Mouse (Mus musculus) thymus, postnatal 10 days (tissue): Measurements from ENCODE around the gene Mob3a.
"Not testable (repeated sequence)": the region's sequence is repeated elsewhere in the genome, so short reads cannot be mapped to it uniquely, and the experiment has no call there.

Experiments used
- DNase-seq, 2 experiments: peaks; one replicate each; pipeline ENCODE4 v3.0.0; 2021; ENCODE audit warnings: low spot score in 2 of 2

Gene Mob3a

DNA sequence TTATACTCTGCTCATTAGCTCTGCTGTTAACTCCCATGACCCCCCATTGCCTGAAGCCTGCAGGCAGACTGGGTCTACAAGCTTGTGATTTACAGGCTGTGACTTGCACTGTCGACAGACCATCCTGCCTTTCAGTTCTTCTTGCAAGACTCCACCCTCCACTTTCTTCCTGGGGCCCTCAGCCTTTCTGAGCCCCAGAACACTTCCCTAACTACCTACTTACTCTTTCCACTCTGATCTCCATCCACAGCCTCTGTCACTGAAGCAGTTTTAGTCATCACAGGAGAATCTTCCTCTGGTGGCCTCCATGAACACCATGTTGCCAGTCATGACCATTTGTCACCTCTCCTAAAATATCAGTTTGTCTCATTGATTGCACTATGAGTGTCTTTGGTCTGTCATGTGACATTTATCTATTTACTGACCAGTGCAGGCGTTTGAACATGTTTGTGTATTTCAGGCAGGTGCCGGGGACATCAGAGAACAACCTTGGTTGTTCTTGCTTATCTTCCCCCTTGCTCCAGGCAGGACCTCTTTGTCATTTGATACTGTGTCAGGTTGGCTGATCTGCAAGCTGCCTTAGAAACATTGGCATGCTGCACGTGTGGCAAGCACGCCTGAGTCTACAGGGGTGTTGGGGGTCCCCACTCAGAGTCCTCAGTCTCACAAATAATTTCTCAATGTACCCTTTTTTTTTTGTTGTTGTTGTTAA lies 38.1 kb downstream of the Mob3a start:
- DNase-seq = no peak

DNA sequence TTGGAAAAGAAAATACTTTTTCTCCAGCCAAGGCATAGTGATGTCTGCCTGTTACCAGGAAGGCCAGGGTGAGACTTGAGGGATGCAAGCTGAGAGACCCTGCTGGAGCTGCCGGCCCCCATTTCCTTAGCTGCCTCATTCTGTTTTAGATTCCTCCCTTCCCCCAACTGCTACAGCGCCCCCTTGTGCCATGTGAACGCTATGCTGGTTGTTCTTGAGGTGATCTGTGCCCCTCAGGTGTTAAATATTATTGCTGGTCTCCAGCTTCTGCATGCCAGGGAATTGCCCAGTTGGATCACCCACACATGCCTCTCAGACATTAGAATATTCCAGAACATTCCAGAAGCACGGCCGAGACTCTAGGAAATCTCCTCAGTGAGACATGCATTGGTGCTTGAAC lies 40.6 kb downstream of the Mob3a start:
- peak; percentile 71 to 89 for DNase-seq

DNA sequence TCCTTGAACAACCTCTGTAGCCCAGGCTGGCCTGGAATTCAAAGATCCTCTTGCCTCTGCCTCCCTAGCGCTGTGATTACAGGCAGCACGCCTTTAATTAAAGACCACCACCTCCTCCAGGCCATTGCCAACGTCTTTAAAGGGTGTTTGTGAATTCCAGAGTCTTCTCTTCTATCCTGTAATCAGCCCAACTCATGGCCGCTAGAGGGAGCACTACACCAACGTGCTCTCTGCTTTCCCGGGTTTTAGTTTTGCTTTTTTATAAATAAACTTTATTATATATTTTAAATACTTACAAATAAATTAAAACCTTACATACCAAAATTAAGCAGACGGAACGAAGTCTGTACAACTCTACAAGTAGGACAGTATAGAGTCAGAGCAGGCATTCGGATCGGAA lies 42.6 kb downstream of the Mob3a start:
- peak; percentile 64 to 86 for DNase-seq

DNA sequence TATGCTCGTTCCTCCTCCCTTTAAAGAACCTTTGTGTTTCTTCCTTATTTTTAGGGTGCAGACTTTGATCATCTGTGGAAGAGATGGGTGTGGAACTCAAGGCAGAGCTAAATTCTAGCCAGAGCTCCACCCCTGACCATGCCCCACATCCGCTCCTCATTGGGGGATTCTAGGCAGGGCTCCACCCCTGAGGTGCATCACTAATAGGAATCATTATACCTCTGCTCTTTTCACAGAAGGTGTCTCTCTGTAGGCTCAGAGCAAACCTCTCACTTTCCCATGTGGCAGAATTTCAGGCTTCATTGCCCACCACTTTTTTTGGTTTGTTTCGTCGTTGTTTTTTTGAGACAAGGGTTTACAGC lies 43.0 kb downstream of the Mob3a start:
- DNase-seq = peak in 1 of 2 experiments; percentile 41

DNA sequence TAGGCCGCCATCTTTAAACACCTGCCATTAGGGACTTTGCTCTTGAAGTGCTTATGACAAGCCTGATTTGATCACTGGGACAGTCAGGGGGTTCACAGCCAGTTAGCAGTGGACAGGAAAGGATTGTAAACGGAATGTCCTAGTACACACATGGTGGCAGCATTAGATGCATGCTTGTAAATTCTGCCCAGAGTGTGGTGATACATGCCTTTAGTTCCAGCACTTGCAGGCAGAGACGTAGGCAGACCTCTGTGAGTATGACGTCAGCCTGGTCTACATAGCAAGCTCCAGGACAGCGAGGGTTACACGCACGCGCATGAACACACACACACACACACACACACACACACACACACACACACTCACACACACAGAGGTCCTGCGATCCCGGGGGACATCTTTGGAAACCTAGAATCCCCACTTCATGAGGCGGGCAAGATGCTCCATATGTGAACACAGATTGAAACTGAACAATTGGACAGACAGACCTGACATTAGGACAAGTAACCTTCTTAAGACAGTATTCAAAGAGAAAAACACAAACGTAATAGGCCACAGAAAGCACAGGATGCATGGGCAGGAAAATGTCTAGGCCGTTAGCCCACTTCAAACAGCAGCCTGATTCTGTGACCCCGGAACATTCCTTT lies 43.5 kb downstream of the Mob3a start:
- no peak for DNase-seq

DNA sequence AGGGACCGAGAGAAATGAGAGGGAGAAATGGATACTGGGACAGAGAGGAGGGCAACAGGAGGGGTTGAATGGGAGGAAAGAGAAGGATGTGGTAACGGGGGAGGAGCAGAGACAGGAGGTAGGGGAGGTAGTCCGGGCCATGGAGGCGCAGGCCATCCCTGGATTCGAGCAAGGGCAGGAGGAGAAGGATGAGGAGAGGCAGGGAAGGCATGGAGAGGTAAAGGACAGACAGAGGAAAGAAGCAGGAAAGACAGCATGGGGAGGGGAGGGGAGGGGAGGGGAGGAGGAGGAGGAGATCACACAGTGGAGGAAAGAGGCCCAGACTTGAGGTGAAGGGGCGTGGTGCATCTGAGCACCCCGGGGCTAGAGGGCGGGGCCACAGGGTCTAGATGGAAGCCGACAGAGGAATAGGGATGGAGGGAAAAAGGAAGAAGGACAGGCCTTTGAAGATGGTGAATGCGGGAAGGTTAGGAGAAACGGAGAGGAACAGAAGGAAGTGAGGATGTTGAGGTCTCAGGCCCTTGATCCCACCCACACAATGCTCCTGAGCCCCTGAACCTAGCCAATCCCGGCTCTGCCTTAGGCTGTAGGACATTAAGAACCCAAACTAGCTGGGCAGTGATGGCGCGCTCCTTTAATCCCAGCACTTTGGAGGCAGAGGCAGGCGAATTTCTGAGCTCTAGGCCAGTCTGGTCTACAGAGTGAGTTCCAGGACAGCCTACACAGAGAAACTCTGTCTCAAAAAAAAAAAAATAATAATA lies 44.7 kb downstream of the Mob3a start, which contains the start of gene Btbd2:
Gene Btbd2 (minus strand): TSS at position 209 of the 761 bp plus-strand sequence.
- no peak for DNase-seq

DNA sequence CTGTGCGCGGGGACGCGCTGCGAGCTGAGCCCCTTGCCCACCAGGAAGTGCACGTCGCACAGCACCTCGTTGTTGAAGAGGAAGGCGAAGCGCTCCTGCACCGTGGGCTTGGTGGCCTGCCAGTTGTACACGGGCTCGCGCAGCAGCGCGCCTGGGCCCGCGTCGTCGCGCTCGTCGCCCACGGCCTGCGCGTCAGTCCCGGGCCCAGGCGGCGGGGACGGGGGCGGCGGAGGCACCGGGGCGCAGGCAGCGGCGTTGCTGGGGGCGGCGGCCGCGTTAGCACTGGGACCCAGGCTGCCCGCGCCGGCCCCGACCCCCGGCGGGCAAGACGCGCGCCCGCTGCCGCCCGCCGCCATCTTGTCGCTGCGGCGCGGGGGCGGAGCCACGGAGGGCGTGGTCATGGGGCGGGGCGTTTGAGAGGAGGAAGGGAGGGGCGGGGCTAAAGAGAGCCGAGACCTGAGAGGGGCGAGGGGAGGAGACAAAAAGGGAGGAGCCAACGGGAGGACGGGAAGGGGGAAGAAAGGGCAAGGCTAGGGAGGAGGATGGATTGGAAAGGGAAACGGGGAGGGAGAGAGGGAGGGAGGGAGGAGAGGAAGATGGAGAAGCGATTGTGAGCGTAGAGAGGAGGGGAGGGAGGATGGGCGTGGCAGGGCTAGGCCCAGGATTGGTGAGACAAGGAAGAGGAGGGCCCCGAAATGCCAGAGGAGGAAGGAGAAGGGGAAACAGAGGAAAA lies 45.5 kb downstream of the Mob3a start:
- peak; percentile 91 to 99 for DNase-seq

DNA sequence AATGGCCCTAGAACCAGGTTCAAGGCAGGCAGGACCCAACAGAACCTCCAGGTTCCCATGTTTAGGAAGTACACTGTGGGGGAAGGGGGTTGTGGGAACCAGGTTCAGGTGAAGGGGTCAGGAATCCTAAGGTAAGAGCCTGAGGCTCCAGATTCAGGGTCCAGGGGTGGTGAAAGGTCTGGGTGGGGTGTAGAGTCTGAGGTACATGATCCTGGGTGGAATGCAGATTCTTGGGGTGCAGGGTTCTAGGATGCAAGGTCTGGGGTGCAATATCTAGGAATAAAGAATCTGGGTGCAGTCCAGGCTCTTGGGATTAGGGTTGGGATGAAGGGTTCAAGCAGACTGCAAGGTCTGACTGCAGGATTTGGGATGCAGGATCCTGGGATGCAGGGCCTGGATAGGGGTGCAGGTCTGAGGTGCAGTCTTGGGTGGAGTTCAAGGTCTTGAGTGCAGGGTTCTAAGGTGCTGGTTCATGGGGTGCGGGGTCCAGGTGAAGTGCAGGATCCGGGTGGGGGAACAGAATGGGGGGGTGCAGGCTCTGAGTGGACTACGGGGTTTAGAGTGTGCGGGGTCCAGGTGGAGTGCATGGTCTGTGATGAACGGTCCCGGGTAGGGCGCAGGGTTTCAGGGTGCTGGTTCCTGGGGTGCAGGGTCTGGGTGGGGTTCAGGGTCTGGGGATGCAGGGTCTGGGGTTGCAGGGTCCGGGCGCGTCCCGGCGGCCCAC lies 46.2 kb downstream of the Mob3a start:
- no peak for DNase-seq

DNA sequence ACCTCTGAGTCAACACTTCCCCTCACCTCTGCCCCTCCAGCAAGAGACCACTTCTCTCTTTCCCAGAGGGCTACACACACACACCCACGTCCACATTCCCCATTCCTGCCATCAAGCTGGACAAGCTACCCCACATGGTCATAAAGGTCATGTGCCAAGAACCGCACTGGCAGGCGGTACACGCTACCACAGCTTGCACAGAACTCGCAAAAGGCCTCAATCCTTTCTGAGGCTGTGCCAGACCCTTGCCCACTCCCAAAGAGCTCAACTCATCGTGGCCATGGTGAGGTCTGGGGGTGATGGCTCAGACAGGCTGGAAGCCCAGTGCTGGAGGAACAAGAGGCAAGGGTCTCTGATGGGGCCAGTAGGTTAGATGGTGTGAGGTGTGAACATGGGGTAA lies 46.9 kb downstream of the Mob3a start:
- no peak for DNase-seq

DNA sequence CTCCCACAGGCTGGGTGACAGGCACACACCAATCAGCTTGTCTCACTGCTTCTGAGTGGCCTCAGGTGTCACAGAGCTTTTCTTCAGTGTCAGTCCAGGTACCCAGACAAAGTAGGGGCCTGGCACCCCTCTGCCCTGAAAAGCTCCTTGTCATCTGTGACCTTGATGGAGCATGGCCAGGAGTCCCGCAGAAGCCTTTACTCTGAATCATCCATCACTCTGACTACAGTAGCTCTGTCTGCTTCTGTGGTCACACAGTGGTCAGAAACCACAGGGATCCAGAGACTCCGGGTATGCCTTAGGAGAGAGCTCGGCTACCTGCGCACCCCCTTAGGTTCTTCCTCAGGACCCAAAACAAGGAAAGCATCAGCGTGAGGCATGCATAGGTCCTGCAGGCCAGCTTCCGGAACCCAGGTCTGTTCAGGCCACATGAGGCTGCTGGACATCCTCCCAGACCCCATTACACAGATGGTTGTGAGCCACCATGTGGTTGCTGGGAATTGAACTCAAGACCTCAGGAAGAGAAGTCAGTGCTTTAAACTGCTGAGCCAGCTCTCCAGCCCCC lies 48.5 kb downstream of the Mob3a start:
- DNase-seq = no peak

DNA sequence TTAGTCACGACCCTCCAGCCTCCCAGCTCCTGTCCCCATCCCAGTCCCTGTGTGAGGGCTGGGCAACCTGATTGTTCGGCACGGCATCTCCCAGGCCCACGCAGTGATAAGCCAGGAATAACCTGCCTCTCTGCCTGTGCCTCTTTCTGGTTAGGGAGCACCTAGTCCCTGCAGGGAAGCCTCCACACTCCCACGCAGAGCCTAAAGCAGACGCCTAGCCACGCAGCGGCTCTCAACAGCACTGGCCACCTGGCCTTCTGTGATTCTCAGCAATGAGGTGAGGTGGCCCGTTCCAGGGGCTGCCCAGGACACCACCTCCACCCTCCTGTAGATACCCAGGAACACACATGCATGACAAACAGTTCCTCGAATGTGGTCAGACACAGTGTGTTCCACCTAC lies 51.4 kb downstream of the Mob3a start:
- no peak for DNase-seq

DNA sequence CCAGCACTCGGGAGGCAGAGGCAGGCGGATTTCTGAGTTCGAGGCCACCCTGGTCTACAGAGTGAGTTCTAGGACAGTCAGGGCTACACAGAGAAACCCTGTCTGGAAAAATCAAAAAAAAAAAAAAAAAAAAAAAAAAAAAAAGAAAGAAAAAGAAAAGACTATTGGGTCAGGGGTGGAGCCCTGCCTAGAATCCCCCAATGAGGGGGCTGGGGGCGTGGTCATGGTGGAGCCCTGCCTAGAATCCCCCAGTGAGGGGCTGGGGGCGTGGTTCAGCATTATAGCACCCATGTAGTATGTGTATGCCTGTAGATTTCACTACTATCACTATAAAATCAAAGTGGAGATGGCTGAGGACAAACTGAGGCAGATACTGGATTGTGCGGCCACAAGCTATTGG lies 51.9 kb downstream of the Mob3a start:
- not testable (repeated sequence) for DNase-seq

DNA sequence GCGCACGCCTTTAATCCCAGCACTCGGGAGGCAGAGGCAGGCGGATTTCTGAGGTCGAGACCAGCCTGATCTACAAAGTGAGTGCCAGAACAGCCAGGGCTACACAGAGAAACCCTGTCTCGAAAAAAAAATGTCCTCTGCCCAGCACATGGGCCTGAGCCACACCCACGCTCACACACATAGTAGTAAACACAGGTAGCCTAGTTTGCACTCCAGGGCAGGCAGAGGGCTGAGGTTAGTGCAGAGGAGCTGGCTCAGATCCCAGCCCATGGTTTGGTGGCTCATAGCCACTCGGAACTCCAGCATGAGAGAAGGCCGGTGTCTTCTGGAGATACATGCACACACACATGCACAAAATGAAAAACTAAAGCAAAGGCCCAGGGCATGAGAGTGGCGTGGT lies 54.8 kb downstream of the Mob3a start:
- DNase-seq = no peak

DNA sequence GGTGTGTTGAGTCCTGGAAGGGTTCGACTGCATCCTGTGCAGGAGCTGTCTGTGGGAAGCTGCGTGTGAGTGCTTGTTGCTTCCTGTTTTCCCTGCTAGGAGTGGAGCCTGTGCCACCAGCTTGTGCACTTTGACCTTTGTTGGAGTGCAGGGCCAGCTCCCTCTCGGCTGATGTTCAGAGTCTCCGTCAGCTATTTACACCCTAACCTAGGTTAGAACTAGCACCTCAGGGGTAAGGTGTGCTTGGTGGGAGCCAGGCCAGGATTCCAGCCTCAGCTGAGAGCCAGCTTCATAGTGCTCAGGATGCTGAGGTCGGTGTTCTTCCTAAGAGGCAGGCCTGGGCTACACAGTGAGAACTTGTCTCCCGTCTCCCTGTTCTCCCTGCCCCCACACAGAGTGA lies 66.4 kb downstream of the Mob3a start:
- no peak for DNase-seq
